Mouse (Mus musculus) left cerebral cortex, adult 9 months (tissue): ENCODE results near the gene Tmem59.

Experiments used
- DNase-seq, 2 experiments: peaks; one replicate each; pipeline ENCODE4 v3.0.0; 2022; ENCODE audit warnings: low spot score in 2 of 2

Gene Tmem59

DNA sequence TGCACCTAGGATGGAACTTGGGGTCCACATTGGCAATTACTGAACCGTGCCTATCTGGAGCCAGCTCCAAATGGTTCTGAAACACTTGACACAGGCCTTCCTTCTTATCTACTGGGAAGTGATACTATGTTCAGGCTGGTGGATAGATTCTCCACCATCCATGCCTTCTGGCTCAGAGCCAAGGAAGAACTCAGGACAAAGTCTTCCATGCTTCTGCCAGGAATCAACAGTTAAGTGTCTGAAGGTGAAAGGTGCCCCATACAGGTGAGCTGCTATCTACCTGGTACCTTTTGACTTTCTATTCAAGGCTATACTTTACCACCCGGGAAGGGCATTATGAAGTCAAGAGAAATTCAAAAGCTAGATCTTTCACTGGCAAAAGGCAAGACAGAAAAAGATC lies 60.1 kb downstream of the Tmem59 start:
- no peak for DNase-seq

- no peak for DNase-seq
These were observed 62.0 kb downstream of the Tmem59 start for GRCm38 (mm10) chr4:107240196-107240595.

GRCm38 (mm10) chr4:107243365-107244333 lies 65.5 kb downstream of the Tmem59 start:
- no peak for DNase-seq

DNA sequence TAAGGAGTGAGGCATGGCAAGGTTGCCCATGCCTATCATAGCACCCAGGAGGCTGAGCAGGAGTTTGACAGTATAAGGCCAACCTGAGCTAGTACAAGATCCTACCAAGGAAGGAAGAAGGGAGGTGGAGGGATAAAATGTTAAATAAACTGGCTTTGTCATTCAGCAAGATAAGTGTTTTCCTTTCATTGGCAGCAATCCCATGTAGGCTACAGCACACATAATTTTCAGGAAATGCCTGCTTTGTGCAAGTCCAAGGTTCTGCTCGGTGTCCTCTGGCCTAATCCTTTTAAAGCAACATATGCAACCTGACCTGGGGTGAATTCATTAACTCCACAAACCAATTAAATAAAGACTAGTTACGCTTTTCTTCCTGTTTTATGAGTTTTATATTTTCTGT lies 67.2 kb downstream of the Tmem59 start:
- no peak for DNase-seq

DNA sequence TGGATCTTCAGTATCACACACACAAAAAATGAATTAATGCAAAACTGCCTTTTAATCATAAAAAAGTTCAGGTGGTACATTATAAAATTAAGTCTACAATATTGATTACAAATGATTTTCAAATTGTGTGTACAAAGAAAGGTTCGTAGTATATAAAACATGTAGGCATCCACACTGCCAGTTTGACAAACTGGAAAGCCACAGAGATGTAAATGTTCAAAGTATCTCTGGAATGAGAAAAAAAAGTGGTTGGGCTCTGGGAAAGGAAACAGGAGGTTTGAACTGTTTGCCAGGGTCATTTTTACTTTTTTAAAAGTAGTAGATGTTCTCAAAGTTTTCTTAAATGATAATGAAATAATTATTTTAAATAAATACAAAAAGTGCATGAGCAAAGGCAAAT lies 67.8 kb downstream of the Tmem59 start:
- DNase-seq, result no peak

- DNase-seq, result no peak
These were observed 68.9 kb downstream of the Tmem59 start for GRCm38 (mm10) chr4:107247110-107247509.

- DNase-seq, result no peak
These were observed 69.9 kb downstream of the Tmem59 start for GRCm38 (mm10) chr4:107248061-107248460.

DNA sequence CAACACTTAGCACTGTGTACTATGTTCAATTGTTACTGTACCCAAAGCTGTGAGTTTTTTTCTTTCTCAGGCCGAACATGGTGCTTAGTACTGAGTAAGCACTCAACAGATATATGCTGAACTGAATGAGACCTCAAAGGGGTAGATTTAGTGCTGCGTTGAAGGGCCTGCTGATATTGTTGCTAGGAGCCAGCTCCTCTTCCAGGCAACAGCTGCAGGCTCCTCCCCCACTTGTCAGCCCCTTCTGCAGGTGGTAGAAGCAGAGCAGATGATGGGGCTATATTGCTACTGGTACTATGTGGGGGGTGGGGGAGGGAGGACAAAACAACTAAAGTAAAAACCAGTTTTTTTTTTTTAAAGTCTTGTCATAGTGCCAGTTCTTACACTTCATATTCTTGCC lies 71.3 kb downstream of the Tmem59 start:
- no peak for DNase-seq

DNA sequence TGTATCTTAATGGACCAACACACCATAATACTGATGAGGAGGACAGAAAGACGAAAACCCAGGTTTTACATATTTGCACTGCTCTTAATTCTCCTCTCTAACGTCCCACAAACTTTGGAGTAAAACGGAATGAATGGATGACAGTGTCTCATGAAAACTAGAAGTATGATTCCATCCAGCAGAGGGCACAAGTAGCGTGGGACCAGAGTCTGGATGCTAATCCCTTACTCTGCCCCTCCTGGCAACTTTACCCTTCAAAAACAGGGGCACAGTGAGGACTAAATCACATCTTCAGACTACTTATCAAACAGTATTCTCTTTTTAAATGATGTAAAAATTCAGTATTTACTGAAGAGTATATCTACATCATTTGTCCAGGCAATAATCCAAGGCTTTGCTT lies 72.3 kb downstream of the Tmem59 start:
- peak in 1 of 2 experiments; percentile 63 for DNase-seq
